ENCODE assay signal across 24 mouse cellular contexts in the genomic region with DNA sequence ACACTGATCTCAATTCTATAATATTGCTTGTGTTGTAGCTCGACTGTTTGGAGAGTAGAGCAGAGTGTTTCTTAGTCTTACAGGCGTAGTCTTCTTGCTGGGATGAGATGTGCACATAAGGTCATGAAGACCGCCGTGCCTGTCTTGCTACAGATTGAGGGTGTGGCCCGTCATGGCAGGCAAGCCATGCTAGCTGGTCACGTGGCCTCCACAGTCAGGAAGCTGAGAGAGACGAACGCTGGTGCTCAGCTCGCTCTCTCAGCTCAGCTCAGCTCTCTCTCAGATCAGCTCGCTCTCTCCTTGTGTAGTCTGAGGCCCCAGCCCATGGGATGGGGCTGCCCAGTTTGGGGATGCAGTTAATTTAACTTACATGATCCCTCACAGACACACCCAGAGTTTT. TPM values are rescaled to one million over a fixed set of nuclear protein-coding genes. Genes with fewer than 3 reads are reported as not detected.
DNase-seq lines count a peak whose midpoint lies in the region; ATAC-seq and TF ChIP-seq lines count a peak whose summit lies in the region.
"Had no signal": no experiment of that assay in that cellular context is flagged by ENCODE, and none has a peak within 500 bp of the region (broad histone marks: within the 10 kb centered on the region; RNA-seq: fewer than 3 reads in every experiment).

No protein-coding gene starts in this region.

- no peak for TF ChIP-seq POLR2A in MEL (IDR thresholded peaks at IDR 0.05; ENCODE audit: control insufficient read depth in 1 of 2, insufficient read depth in 1 of 2, low read depth in 1 of 2, low read length in 2 of 2, poor library complexity in 1 of 2)

- no peak for DNase-seq in forebrain, embryonic 14.5 days (ENCODE audit: low spot score)
- no peak for DNase-seq in forebrain, embryonic 10.5 days (ENCODE audit: extremely low spot score, low spot score)
- peak; percentile 53 for DNase-seq in MEL (ENCODE audit: low read depth, low spot score)
- no peak for DNase-seq in layer of hippocampus, adult 18-20 months (ENCODE audit: low spot score in 2 of 2)
- DNase-seq: adrenal gland, adult 8-10 months; adrenal gland, postnatal 14 days; adrenal gland, postnatal 36 days; B cell, adult 2 months; cerebellum, adult 11-12 months; cerebellum, adult 8-10 months; cerebellum, adult 9-11 months; cerebellum, postnatal 14 days; cerebellum, postnatal 36 days; embryo, embryonic 11 days had no signal

- H3K79me2 ChIP-seq in C2C12 (ENCODE audit: control insufficient read depth, insufficient read depth) (no peaks in the 10 kb centered on the region), MEL (ENCODE audit: control insufficient read depth, insufficient read depth, low read length, poor library complexity) (no peaks in the 10 kb centered on the region)

- H3K4me1 ChIP-seq in forebrain, embryonic 12.5 days: peaks cover 7% of the 10 kb centered on the region
- H3K4me1 ChIP-seq in forebrain, embryonic 14.5 days (ENCODE audit: control insufficient read depth, insufficient read depth, low read length): no peaks in the 10 kb centered on the region
- peaks cover 11% of the 10 kb centered on the region for H3K4me1 ChIP-seq in forebrain, embryonic 15.5 days
- 0 out of 2 replicates have a peak, but pooled peaks cover 4% of the 10 kb centered on the region for H3K4me1 ChIP-seq in forebrain, embryonic 10.5 days
- H3K4me1 ChIP-seq in MEL (ENCODE audit: control insufficient read depth in 1 of 2, insufficient read depth in 2 of 2, low read length in 2 of 2): peaks cover 0 to 9% of the 10 kb centered on the region in 2 experiments; a peak in 3 of 4 replicates
- H3K4me1 ChIP-seq: embryonic facial prominence, embryonic 13.5 days; embryonic facial prominence, embryonic 15.5 days had no signal

- H3K79me3 ChIP-seq in C2C12 (ENCODE audit: low read depth): no peaks in the 10 kb centered on the region

- H3K9ac ChIP-seq in forebrain, embryonic 12.5 days: no peak overlapping the region
- no peak overlapping the region for H3K9ac ChIP-seq in forebrain, embryonic 14.5 days (ENCODE audit: low read length)
- H3K9ac ChIP-seq in forebrain, embryonic 15.5 days (replicated peaks): no peak overlapping the region
- H3K9ac ChIP-seq in MEL (ENCODE audit: control insufficient read depth, low read depth, low read length, poor library complexity, severe bottlenecking): peak overlapping the region; percentile 12; the same call in 1 of the 2 replicates
- H3K9ac ChIP-seq: embryonic facial prominence, embryonic 13.5 days; embryonic facial prominence, embryonic 15.5 days had no signal

- 90% methylated on average over 10 of the region's 10 CpGs for WGBS in forebrain, embryonic 12.5 days
- WGBS in forebrain, embryonic 14.5 days: 89% methylated on average over 10 of the region's 10 CpGs
- WGBS in forebrain, embryonic 15.5 days: 89% methylated on average over 10 of the region's 10 CpGs
- 92% methylated on average over 10 of the region's 10 CpGs for WGBS in forebrain, embryonic 10.5 days

- no peaks in the 10 kb centered on the region for H3K36me3 ChIP-seq in forebrain, embryonic 12.5 days (replicated peaks)
- no peaks in the 10 kb centered on the region for H3K36me3 ChIP-seq in forebrain, embryonic 14.5 days (ENCODE audit: control insufficient read depth, insufficient read depth, low read length)
- H3K36me3 ChIP-seq in forebrain, embryonic 15.5 days: no peaks in the 10 kb centered on the region
- H3K36me3 ChIP-seq in forebrain, embryonic 10.5 days (replicated peaks): no peaks in the 10 kb centered on the region
- no peaks in the 10 kb centered on the region for H3K36me3 ChIP-seq in C2C12 (ENCODE audit: control insufficient read depth, insufficient read depth)
- no peaks in the 10 kb centered on the region; a peak in 1 of 4 replicates for H3K36me3 ChIP-seq in MEL (ENCODE audit: control insufficient read depth in 1 of 2, insufficient read depth in 2 of 2, low read length in 2 of 2)
- H3K36me3 ChIP-seq: embryonic facial prominence, embryonic 13.5 days; embryonic facial prominence, embryonic 15.5 days; G1E had no signal

- TF ChIP-seq EP300 in MEL (IDR thresholded peaks at IDR 0.05; ENCODE audit: low read depth in 1 of 2, low read length in 2 of 2): no peak

- no peak for TF ChIP-seq RAD21 in MEL (IDR thresholded peaks at IDR 0.05; ENCODE audit: low read depth, low read length)

- no peak overlapping the region for H3K4me3 ChIP-seq in forebrain, embryonic 12.5 days (replicated peaks)
- no peak overlapping the region for H3K4me3 ChIP-seq in forebrain, embryonic 14.5 days (ENCODE audit: low read depth, low read length)
- H3K4me3 ChIP-seq in forebrain, embryonic 15.5 days: no peak overlapping the region
- H3K4me3 ChIP-seq in forebrain, embryonic 10.5 days: no peak overlapping the region
- H3K4me3 ChIP-seq in C2C12 (ENCODE audit: insufficient read depth, poor library complexity, severe bottlenecking) (no peak overlapping the region), MEL (ENCODE audit: control insufficient read depth in 1 of 2, insufficient read depth in 1 of 2, low read depth in 2 of 2, low read length in 2 of 2) (0 out of 4 replicates have a peak overlapping the region, but pooled peaks of 1 of the 2 experiments have one; percentile 26)
- H3K4me3 ChIP-seq: embryonic facial prominence, embryonic 13.5 days; embryonic facial prominence, embryonic 15.5 days; erythroblast, embryonic 14.5 days had no signal

- H3ac ChIP-seq in C2C12 (ENCODE audit: control insufficient read depth, insufficient read length, low read depth): peak overlapping the region; percentile 13

- no peaks in the 10 kb centered on the region for H3K9me3 ChIP-seq in forebrain, embryonic 12.5 days
- 0 out of 2 replicates have a peak, but pooled peaks cover 1% of the 10 kb centered on the region for H3K9me3 ChIP-seq in forebrain, embryonic 14.5 days (replicated peaks; ENCODE audit: control insufficient read depth, low read length)
- no peaks in the 10 kb centered on the region for H3K9me3 ChIP-seq in forebrain, embryonic 15.5 days
- no peaks in the 10 kb centered on the region for H3K9me3 ChIP-seq in forebrain, embryonic 10.5 days
- no peaks in the 10 kb centered on the region for H3K9me3 ChIP-seq in MEL (replicated peaks; ENCODE audit: insufficient read depth, low read length)
- H3K9me3 ChIP-seq: embryonic facial prominence, embryonic 13.5 days; embryonic facial prominence, embryonic 15.5 days; G1E had no signal

- H3K27me3 ChIP-seq in forebrain, embryonic 12.5 days: no peaks in the 10 kb centered on the region
- no peaks in the 10 kb centered on the region for H3K27me3 ChIP-seq in forebrain, embryonic 14.5 days (replicated peaks; ENCODE audit: control insufficient read depth, insufficient read depth, low read length)
- no peaks in the 10 kb centered on the region for H3K27me3 ChIP-seq in forebrain, embryonic 15.5 days
- no peaks in the 10 kb centered on the region for H3K27me3 ChIP-seq in forebrain, embryonic 10.5 days (ENCODE audit: poor library complexity, severe bottlenecking)
- no peaks in the 10 kb centered on the region for H3K27me3 ChIP-seq in C2C12 (ENCODE audit: control insufficient read depth, insufficient read depth, insufficient read length)
- peaks cover 0 to 7% of the 10 kb centered on the region in 2 experiments; a peak in 2 of 4 replicates for H3K27me3 ChIP-seq in MEL (ENCODE audit: control insufficient read depth in 1 of 2, insufficient read depth in 2 of 2, low read length in 2 of 2)
- H3K27me3 ChIP-seq: embryonic facial prominence, embryonic 13.5 days; embryonic facial prominence, embryonic 15.5 days had no signal

- H3K27ac ChIP-seq in forebrain, embryonic 12.5 days: peak overlapping the region; percentile 42
- H3K27ac ChIP-seq in forebrain, embryonic 14.5 days (ENCODE audit: low read depth, low read length): no peak overlapping the region
- peak overlapping the region; percentile 32 for H3K27ac ChIP-seq in forebrain, embryonic 15.5 days (replicated peaks)
- no peak overlapping the region for H3K27ac ChIP-seq in forebrain, embryonic 10.5 days
- H3K27ac ChIP-seq in MEL (ENCODE audit: control insufficient read depth, low read depth, low read length): no peak overlapping the region
- H3K27ac ChIP-seq: embryonic facial prominence, embryonic 13.5 days; embryonic facial prominence, embryonic 15.5 days had no signal

- no peak for ATAC-seq in forebrain, embryonic 12.5 days (ENCODE audit: low FRiP score)
- ATAC-seq in forebrain, embryonic 14.5 days: no peak
- no peak for ATAC-seq in forebrain, embryonic 15.5 days (replicated peaks)
- no peak for ATAC-seq in inflammation-experienced regulatory T-cells, adult 6 months
- ATAC-seq: activated CD4-positive, CD25-positive, alpha-beta regulatory T cell, adult 4 months had no signal

- H3K4me2 ChIP-seq in forebrain, embryonic 12.5 days: no peak overlapping the region
- H3K4me2 ChIP-seq in forebrain, embryonic 14.5 days (ENCODE audit: low read length): no peak overlapping the region
- H3K4me2 ChIP-seq in forebrain, embryonic 15.5 days (replicated peaks): no peak overlapping the region
- H3K4me2 ChIP-seq: embryonic facial prominence, embryonic 13.5 days; embryonic facial prominence, embryonic 15.5 days had no signal

- TF ChIP-seq CTCF in C2C12 (IDR thresholded peaks at IDR 0.05; ENCODE audit: control insufficient read depth, insufficient read depth, insufficient read length) (no peak), MEL (IDR thresholded peaks at IDR 0.05 in 2 of 3, conservative IDR thresholded peaks at IDR 0.05 in 1 of 3; ENCODE audit: control insufficient read depth in 1 of 3, insufficient read depth in 1 of 3, low read depth in 2 of 3, low read length in 3 of 3, poor library complexity in 1 of 3, severe bottlenecking in 1 of 3) (no peak)

RNA-seq across cellular contexts. Expression of a gene that starts 56.7 kb away (rescaled TPM):
- 4.2 and 4.3 TPM in 2 replicates for polyA plus RNA-seq in forebrain, embryonic 12.5 days (2016; fragmentation: Nextera tagmentation; extraction: Ambion mirVana)
- polyA plus RNA-seq in forebrain, embryonic 14.5 days (2014; fragmentation: Nextera tagmentation; extraction: Ambion mirVana): 14.7 and 15.4 TPM in 2 replicates
- polyA plus RNA-seq in forebrain, embryonic 15.5 days (2015; fragmentation: Nextera tagmentation; extraction: Ambion mirVana): 15.8 and 16.4 TPM in 2 replicates
- polyA plus RNA-seq in forebrain, embryonic 10.5 days (2016; fragmentation: Nextera tagmentation; extraction: Ambion mirVana): 2.5 and 2.9 TPM in 2 replicates
- polyA plus RNA-seq in C2C12 (2012; fragmentation: generic; extraction: Trizol) (0.95 TPM), MEL (2012; ENCODE audit: insufficient read depth in 1 of 2, insufficient read length in 2 of 2, low read depth in 1 of 2, low replicate concordance in 2 of 2, missing spikeins in 1 of 2) (1 to 10 TPM in 1 of 2 experiments, not detected in 1; 8.7 TPM)
- total RNA-seq in MEL (2012; rRNA removed): 2.1 and 2.2 TPM in 2 replicates
- total RNA-seq in layer of hippocampus, adult 18-20 months (2021): 10 to 100 TPM; 71.3 to 80.7 TPM
- under 1 TPM in 2 of 3 experiments, not detected in 1; 0.24 to 0.32 TPM for polyA plus RNA-seq in inflammation-experienced regulatory T-cells, adult 6 months (2017; shearing (Covaris generic))
- total RNA-seq: common myeloid progenitor, adult 5-6 weeks; G1E had no signal
- polyA plus RNA-seq: activated CD4-positive, CD25-positive, alpha-beta regulatory T cell, adult 4 months had no signal

RNA-seq across cellular contexts. Expression of a gene that starts 57.5 kb away (rescaled TPM):
- 0.76 and 1.3 TPM in 2 replicates for polyA plus RNA-seq in forebrain, embryonic 12.5 days (2016; fragmentation: Nextera tagmentation; extraction: Ambion mirVana)
- 1.4 and 1.7 TPM in 2 replicates for polyA plus RNA-seq in forebrain, embryonic 14.5 days (2014; fragmentation: Nextera tagmentation; extraction: Ambion mirVana)
- 2.0 and 2.4 TPM in 2 replicates for polyA plus RNA-seq in forebrain, embryonic 15.5 days (2015; fragmentation: Nextera tagmentation; extraction: Ambion mirVana)
- 0.62 and 1.1 TPM in 2 replicates for polyA plus RNA-seq in forebrain, embryonic 10.5 days (2016; fragmentation: Nextera tagmentation; extraction: Ambion mirVana)
- polyA plus RNA-seq in C2C12 (2012; fragmentation: generic; extraction: Trizol) (1.2 TPM), MEL (2012; ENCODE audit: insufficient read depth in 1 of 2, insufficient read length in 2 of 2, low read depth in 1 of 2, low replicate concordance in 2 of 2, missing spikeins in 1 of 2) (10 to 100 TPM in 1 of 2 experiments, not detected in 1; 44.4 TPM)
- 50.0 and 72.2 TPM in 2 replicates for total RNA-seq in MEL (2012; rRNA removed)
- total RNA-seq in layer of hippocampus, adult 18-20 months (2021): 1 to 10 TPM; 5.6 to 5.8 TPM
- not detected for polyA plus RNA-seq in inflammation-experienced regulatory T-cells, adult 6 months (2017; shearing (Covaris generic))
- total RNA-seq: common myeloid progenitor, adult 5-6 weeks had no signal
- polyA plus RNA-seq: activated CD4-positive, CD25-positive, alpha-beta regulatory T cell, adult 4 months; erythroblast, embryonic 14.5 days had no signal

Comparison
In these comparisons a context has a peak if more than half of its experiments do, and no peak if none do; other contexts are left out.
1. H3K27ac ChIP-seq: peak in forebrain, embryonic 12.5 days (single experiment) and forebrain, embryonic 15.5 days (single experiment); none in forebrain, embryonic 14.5 days (single experiment), forebrain, embryonic 10.5 days (single experiment) and MEL (single experiment).